Mouse (Mus musculus) intestine, embryonic 14.5 days (tissue): ENCODE data around the gene Sgo2a. TPM values are rescaled to one million over a fixed set of nuclear protein-coding genes. Genes with fewer than 3 reads are reported as not detected.

Experiments used
- ATAC-seq: fragments of 200-750 bp; cut with Nextera tagmentation; replicated peaks from 2 replicates; pipeline ENCODE4 v1.8.0; 2017; ENCODE audit warnings: low read depth, moderate number of reproducible peaks, moderate TSS enrichment, moderate library complexity; ENCODE audit not compliant: low FRiP score, low TSS enrichment
- DNase-seq: peaks from one replicate; pipeline ENCODE4 v3.0.0-alpha.2; 2018; ENCODE audit warnings: low spot score
- H3K27ac ChIP-seq: fragments of 300-500 bp; sonication (generic); 2 replicates; pipeline ENCODE4 v1.5.1; 2014; ENCODE audit warnings: low read depth, mild to moderate bottlenecking, control low read depth
- H3K27me3 ChIP-seq: fragments of 300-500 bp; sonication (generic); replicated peaks from 2 replicates; pipeline ENCODE4 v1.6.1; 2014; ENCODE audit warnings: low read length, control low read depth; ENCODE audit not compliant: control insufficient read depth, insufficient read depth
- H3K36me3 ChIP-seq: fragments of 300-500 bp; sonication (generic); 2 replicates; pipeline ENCODE4 v1.6.1; 2014; ENCODE audit warnings: low read length, control low read depth; ENCODE audit not compliant: control insufficient read depth, insufficient read depth
- H3K4me1 ChIP-seq: fragments of 300-500 bp; sonication (generic); replicated peaks from 2 replicates; pipeline ENCODE4 v1.6.1; 2014; ENCODE audit warnings: low read length, control low read depth, mixed read lengths; ENCODE audit not compliant: control insufficient read depth, insufficient read depth
- H3K4me2 ChIP-seq: fragments of 300-500 bp; sonication (generic); 2 replicates; pipeline ENCODE4 v1.6.1; 2014; ENCODE audit warnings: low read length
- H3K4me3 ChIP-seq: fragments of 300-500 bp; sonication (generic); 2 replicates; pipeline ENCODE4 v1.5.1; 2014; ENCODE audit warnings: low read depth, low read length, control low read depth, mixed read lengths
- H3K9ac ChIP-seq: fragments of 300-500 bp; sonication (generic); 2 replicates; pipeline ENCODE4 v1.6.1; 2014; ENCODE audit warnings: mild to moderate bottlenecking, low read length
- H3K9me3 ChIP-seq: fragments of 300-500 bp; sonication (generic); 2 replicates; pipeline ENCODE4 v1.6.1; 2016; ENCODE audit warnings: low read length, control low read depth; ENCODE audit not compliant: control insufficient read depth
- WGBS: fragments of 180-500 bp; shearing (Covaris S2); extraction: QIAGEN DNeasy Blood & Tissue Kit; methylation state at CpG from one replicate; pipeline ENCODE4 v1.1.7; 2014; 5-methylcytosine and 5-hydroxymethylcytosine counted together
- polyA plus RNA-seq: library from polyadenylated mRNA; unstranded; fragments of >200 nt; fragmentation: Nextera tagmentation; extraction: Ambion mirVana; gene quantifications from 2 replicates; pipeline ENCODE4 v1.2.1, GENCODE M21; 2014

The Sgo2a gene
- polyA plus RNA-seq, result 16.5 and 18.1 TPM in 2 replicates

GRCm38 (mm10) chr1:57995432-57996132 is at the start of gene Sgo2a:
Gene Sgo2a, plus strand, starts transcription at chr1:57995971.
- ATAC-seq (peak; percentile 96), DNase-seq (peak; percentile 96)
- Histone ChIP-seq H3K9me3 (no peaks in the 10 kb centered on the region), H3K4me2 (peak within 1 kb of the TSS; percentile 76), H3K4me3 (peak within 1 kb of the TSS; percentile 79), H3K4me1 (peaks cover 11% of the 10 kb centered on the region), H3K27me3 (no peaks in the 10 kb centered on the region), H3K27ac (peak within 1 kb of the TSS; percentile 64), H3K36me3 (peaks cover 12% of the 10 kb centered on the region), H3K9ac (peak within 1 kb of the TSS; percentile 69)
- WGBS, result 8% methylated on average over 28 of the region's 30 CpGs

GRCm38 (mm10) chr1:57947552-57948347 is 48.0 kb upstream of the Sgo2a start:
- H3K27ac ChIP-seq, result no peak overlapping the region; the same call in 1 of the 2 replicates
- no peak overlapping the region for H3K4me3 ChIP-seq
- no peak overlapping the region for H3K4me2 ChIP-seq
- DNase-seq (no peak), ATAC-seq (no peak)
- H3K9me3 ChIP-seq, result no peaks in the 10 kb centered on the region
- H3K27me3 ChIP-seq, result no peaks in the 10 kb centered on the region
- 17% methylated on average over 2 of the region's 2 CpGs for WGBS
- no peak overlapping the region for H3K9ac ChIP-seq
- H3K4me1 ChIP-seq, result peaks cover 7% of the 10 kb centered on the region
- H3K36me3 ChIP-seq, result peaks cover 27% of the 10 kb centered on the region

GRCm38 (mm10) chr1:57949195-57949594 is 46.6 kb upstream of the Sgo2a start:
- no peak for ATAC-seq

GRCm38 (mm10) chr1:57949716-57950115 is 46.1 kb upstream of the Sgo2a start:
- ATAC-seq (no peak), DNase-seq (no peak)
- peaks cover 7% of the 10 kb centered on the region for H3K4me1 ChIP-seq
- no peak overlapping the region for H3K4me3 ChIP-seq
- H3K4me2 ChIP-seq, result no peak overlapping the region
- H3K9me3 ChIP-seq, result no peaks in the 10 kb centered on the region
- no peak overlapping the region for H3K9ac ChIP-seq
- no peak overlapping the region for H3K27ac ChIP-seq
- H3K36me3 ChIP-seq, result peaks cover 21% of the 10 kb centered on the region
- H3K27me3 ChIP-seq, result no peaks in the 10 kb centered on the region
- WGBS, result 79% methylated on average over 5 of the region's 5 CpGs

More at GRCm38 (mm10) chr1:57949195-57949594, 46.6 kb upstream of the Sgo2a start:
- no peak overlapping the region for H3K9ac ChIP-seq
- WGBS, result 6% methylated on average over 1 of the region's 1 CpGs
- no peaks in the 10 kb centered on the region for H3K9me3 ChIP-seq
- no peak for DNase-seq
- H3K4me1 ChIP-seq, result peaks cover 7% of the 10 kb centered on the region
- H3K27me3 ChIP-seq, result no peaks in the 10 kb centered on the region
- no peak overlapping the region for H3K27ac ChIP-seq
- peaks cover 22% of the 10 kb centered on the region for H3K36me3 ChIP-seq
- no peak overlapping the region for H3K4me3 ChIP-seq
- no peak overlapping the region for H3K4me2 ChIP-seq

- Histone ChIP-seq H3K27me3 (no peaks in the 10 kb centered on the region), H3K9me3 (no peaks in the 10 kb centered on the region), H3K9ac (no peak overlapping the region), H3K27ac (no peak overlapping the region), H3K4me2 (no peak overlapping the region), H3K4me3 (no peak overlapping the region), H3K36me3 (peaks cover 30% of the 10 kb centered on the region), H3K4me1 (peaks cover 3% of the 10 kb centered on the region)
- WGBS, result 96% methylated on average over 4 of the region's 4 CpGs
- DNase-seq (no peak), ATAC-seq (no peak)
Measured at GRCm38 (mm10) chr1:57952509-57952908, 43.3 kb upstream of the Sgo2a start.

GRCm38 (mm10) chr1:57953586-57954375 is 42.0 kb upstream of the Sgo2a start:
- 88% methylated on average over 16 of the region's 16 CpGs for WGBS
- Histone ChIP-seq H3K27ac (no peak overlapping the region), H3K9me3 (no peaks in the 10 kb centered on the region), H3K9ac (no peak overlapping the region), H3K4me1 (no peaks in the 10 kb centered on the region), H3K36me3 (peaks cover 32% of the 10 kb centered on the region), H3K4me2 (no peak overlapping the region), H3K4me3 (no peak overlapping the region), H3K27me3 (no peaks in the 10 kb centered on the region)
- ATAC-seq (no peak), DNase-seq (no peak)

- ATAC-seq (no peak), DNase-seq (no peak)
- Histone ChIP-seq H3K9ac (no peak overlapping the region), H3K27me3 (no peaks in the 10 kb centered on the region), H3K4me1 (no peaks in the 10 kb centered on the region), H3K4me2 (no peak overlapping the region), H3K4me3 (no peak overlapping the region), H3K27ac (no peak overlapping the region), H3K36me3 (peaks cover 38% of the 10 kb centered on the region), H3K9me3 (no peaks in the 10 kb centered on the region)
- WGBS, result 87% methylated on average over 5 of the region's 5 CpGs
Measured at GRCm38 (mm10) chr1:57954376-57954765, 41.4 kb upstream of the Sgo2a start.

- no peak for ATAC-seq
- H3K27me3 ChIP-seq, result no peaks in the 10 kb centered on the region
- no peak overlapping the region for H3K4me3 ChIP-seq
- WGBS, result 100% methylated on average over 1 of the region's 1 CpGs
- no peak overlapping the region for H3K4me2 ChIP-seq
- DNase-seq, result no peak
- H3K36me3 ChIP-seq, result peaks cover 44% of the 10 kb centered on the region
- H3K27ac ChIP-seq, result no peak overlapping the region
- H3K4me1 ChIP-seq, result no peaks in the 10 kb centered on the region
- H3K9me3 ChIP-seq, result no peaks in the 10 kb centered on the region
- H3K9ac ChIP-seq, result no peak overlapping the region
Measured at GRCm38 (mm10) chr1:57955774-57956173, 40.0 kb upstream of the Sgo2a start.
